Mouse (Mus musculus) cerebral cortex, adult 2 months (tissue): ENCODE results near the gene Gstm5.

Experiments
- WGBS: fragments of 180-500 bp; shearing (Covaris S2); methylation state at CpG from one replicate; pipeline ENCODE4 v1.1.7; 2018; 5-methylcytosine and 5-hydroxymethylcytosine counted together

Gene Gstm5

GRCm38 (mm10) chr3:107931670-107932069 is 36.0 kb downstream of the Gstm5 start, which contains the start of gene Gstm7:
Gene Gstm7 (minus strand): TSS chr3:107931817.
- WGBS, result 15% methylated on average over 10 of the region's 10 CpGs

- WGBS, result 78% methylated on average over 6 of the region's 6 CpGs
Measured at GRCm38 (mm10) chr3:107932128-107932527, 36.5 kb downstream of the Gstm5 start.

- WGBS, result 57% methylated on average over 3 of the region's 3 CpGs
Measured at GRCm38 (mm10) chr3:107935268-107935667, 39.6 kb downstream of the Gstm5 start.

GRCm38 (mm10) chr3:107935888-107936287 is 40.3 kb downstream of the Gstm5 start:
- WGBS, result 76% methylated on average over 3 of the region's 3 CpGs

GRCm38 (mm10) chr3:107939403-107939802 is 43.8 kb downstream of the Gstm5 start:
- 12% methylated on average over 3 of the region's 3 CpGs for WGBS

- WGBS, result 31% methylated on average over 4 of the region's 4 CpGs
Measured at GRCm38 (mm10) chr3:107939830-107940229, 44.2 kb downstream of the Gstm5 start.

- 45% methylated on average over 7 of the region's 7 CpGs for WGBS
Measured at GRCm38 (mm10) chr3:107940524-107940923, 44.9 kb downstream of the Gstm5 start.

GRCm38 (mm10) chr3:107941261-107941660 is 45.6 kb downstream of the Gstm5 start:
- WGBS, result 71% methylated on average over 4 of the region's 4 CpGs

GRCm38 (mm10) chr3:107943239-107943990 is 47.8 kb downstream of the Gstm5 start, which contains the start of gene Gstm6:
Gene Gstm6 (minus strand): TSS chr3:107943749.
- WGBS, result 41% methylated on average over 20 of the region's 20 CpGs

- WGBS, result 70% methylated on average over 4 of the region's 4 CpGs
Measured at GRCm38 (mm10) chr3:107945729-107946128, 50.1 kb downstream of the Gstm5 start.
